Mouse (Mus musculus) MEL (cell line): ENCODE data around the gene Usp40.
"Not testable (repeated sequence)": the region's sequence is repeated elsewhere in the genome, so short reads cannot be mapped to it uniquely, and the experiment has no call there.

Source experiments
- CHD2 ChIP-seq: IDR thresholded peaks from 2 replicates; pipeline ENCODE4 v1.6.1; 2011; ENCODE audit warnings: low read length, improper control_type of control experiment
- CTCF ChIP-seq, 3 experiments: IDR thresholded peaks in 2 of 3; conservative IDR thresholded peaks in 1 of 3; 2 replicates each; pipeline ENCODE4 v1.5.1; 2011 to 2012; ENCODE audit warnings: low read length in 3 of 3, low read depth in 2 of 3, mild to moderate bottlenecking in 2 of 3, improper control_type of control experiment in 1 of 3, inconsistent platforms in 1 of 3, mixed read lengths in 1 of 3, moderate library complexity in 1 of 3; ENCODE audit not compliant: control insufficient read depth in 1 of 3, insufficient read depth in 1 of 3, poor library complexity in 1 of 3, severe bottlenecking in 1 of 3
- E2F4 ChIP-seq: IDR thresholded peaks from 2 replicates; pipeline ENCODE4 v1.6.1; 2011; ENCODE audit warnings: low read depth, low read length, improper control_type of control experiment, borderline replicate concordance
- EP300 ChIP-seq, 2 experiments: IDR thresholded peaks; 2 replicates each; pipeline ENCODE4 v1.6.1; 2011; ENCODE audit warnings: improper control_type of control experiment in 2 of 2, low read length in 2 of 2, low read depth in 1 of 2, mild to moderate bottlenecking in 1 of 2
- ETS1 ChIP-seq: IDR thresholded peaks from 2 replicates; pipeline ENCODE4 v1.6.1; 2012; ENCODE audit warnings: low read depth, mild to moderate bottlenecking, inconsistent platforms, low read length, improper control_type of control experiment, moderate library complexity
- MEF2A ChIP-seq: IDR thresholded peaks from 2 replicates; pipeline ENCODE4 v1.6.1; 2014; ENCODE audit warnings: low read depth, mild to moderate bottlenecking, inconsistent platforms, low read length, improper control_type of control experiment; ENCODE audit not compliant: poor library complexity, insufficient replicate concordance, severe bottlenecking; ENCODE audit errors: extremely low read depth
- RAD21 ChIP-seq: IDR thresholded peaks from 2 replicates; pipeline ENCODE4 v1.6.1; 2011; ENCODE audit warnings: mild to moderate bottlenecking, low read depth, low read length, improper control_type of control experiment
- TAL1 ChIP-seq: IDR thresholded peaks from 2 replicates; pipeline ENCODE4 v1.6.1; 2012; ENCODE audit warnings: mild to moderate bottlenecking, inconsistent platforms, low read length, moderate library complexity, mixed read lengths
- ZKSCAN1 ChIP-seq: IDR thresholded peaks from 2 replicates; pipeline ENCODE4 v1.6.1; 2012; ENCODE audit warnings: low read depth, mild to moderate bottlenecking, inconsistent platforms, low read length, improper control_type of control experiment, moderate library complexity

- TF ChIP-seq MEF2A; EP300 (IDR thresholded peaks at IDR 0.05; ENCODE audit: low read depth in 1 of 2, low read length in 2 of 2); ZKSCAN1; RAD21; TAL1; E2F4; CHD2; CTCF (IDR thresholded peaks at IDR 0.05 in 2 of 3, conservative IDR thresholded peaks at IDR 0.05 in 1 of 3; ENCODE audit: control insufficient read depth in 1 of 3, insufficient read depth in 1 of 3, low read depth in 2 of 3, low read length in 3 of 3, poor library complexity in 1 of 3, severe bottlenecking in 1 of 3); ETS1: not testable (repeated sequence)
Measured at GRCm38 (mm10) chr1:88047408-88047807, 39.1 kb upstream of the Usp40 start.
